Mouse (Mus musculus): ENCODE measurements around the gene Pdss2.

Pdss2 gene

DNA sequence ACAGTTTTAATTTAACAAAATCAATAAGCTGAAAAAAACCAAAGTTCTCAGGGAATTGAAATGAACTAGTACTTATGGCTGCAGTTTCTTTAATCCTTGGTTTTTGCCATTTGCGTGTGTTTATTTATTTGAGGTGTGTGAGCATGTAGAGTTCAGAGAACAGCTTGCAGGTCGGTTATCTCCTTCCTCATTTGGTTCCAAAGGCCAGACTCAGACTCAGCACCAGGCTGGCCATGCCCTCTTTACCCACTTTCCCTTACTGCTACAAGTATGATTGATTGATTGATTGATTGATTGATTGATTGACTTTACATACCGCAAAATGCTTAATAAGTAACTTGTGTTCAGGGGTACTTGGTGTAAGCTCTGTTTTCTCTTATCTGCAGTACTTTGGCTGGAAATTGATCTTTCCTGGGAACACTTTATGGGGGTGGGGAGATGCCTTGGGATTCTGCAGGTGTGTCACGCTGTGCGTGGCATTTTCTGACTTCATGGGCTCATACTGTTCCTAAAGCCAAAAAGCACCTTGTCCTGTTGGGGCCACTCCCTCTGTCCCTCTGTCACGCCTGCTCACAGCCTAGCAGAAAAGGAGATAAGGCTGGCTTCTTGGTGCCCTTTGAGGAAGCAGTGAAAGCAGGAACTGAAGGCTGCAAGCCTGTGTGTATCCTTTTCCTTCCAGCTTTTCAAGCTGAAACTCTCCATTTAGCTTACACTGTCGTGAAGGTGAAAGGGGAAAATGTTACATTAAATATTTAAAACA lies 91.6 kb downstream of the Pdss2 start:
- DNase-seq = no peak

DNA sequence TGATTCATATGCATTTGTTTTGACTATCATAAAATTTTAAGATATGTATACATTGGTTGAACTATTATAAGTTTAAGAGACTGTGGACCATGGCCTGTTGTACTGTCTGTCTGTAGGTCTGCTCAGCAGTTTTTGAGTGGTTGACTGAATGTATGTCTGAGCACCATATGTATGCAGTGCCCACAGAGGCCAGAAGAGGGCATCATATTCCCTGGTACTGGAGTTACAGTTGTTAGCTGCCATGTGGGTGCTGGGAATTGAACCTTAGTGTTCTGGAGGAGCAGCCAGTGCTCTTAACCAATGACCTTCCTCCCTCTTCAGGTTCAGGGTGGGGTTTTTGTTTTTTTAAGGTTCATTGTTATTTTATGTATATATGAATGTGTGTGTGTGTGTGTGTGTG lies 93.9 kb downstream of the Pdss2 start:
- DNase-seq = no peak

DNA sequence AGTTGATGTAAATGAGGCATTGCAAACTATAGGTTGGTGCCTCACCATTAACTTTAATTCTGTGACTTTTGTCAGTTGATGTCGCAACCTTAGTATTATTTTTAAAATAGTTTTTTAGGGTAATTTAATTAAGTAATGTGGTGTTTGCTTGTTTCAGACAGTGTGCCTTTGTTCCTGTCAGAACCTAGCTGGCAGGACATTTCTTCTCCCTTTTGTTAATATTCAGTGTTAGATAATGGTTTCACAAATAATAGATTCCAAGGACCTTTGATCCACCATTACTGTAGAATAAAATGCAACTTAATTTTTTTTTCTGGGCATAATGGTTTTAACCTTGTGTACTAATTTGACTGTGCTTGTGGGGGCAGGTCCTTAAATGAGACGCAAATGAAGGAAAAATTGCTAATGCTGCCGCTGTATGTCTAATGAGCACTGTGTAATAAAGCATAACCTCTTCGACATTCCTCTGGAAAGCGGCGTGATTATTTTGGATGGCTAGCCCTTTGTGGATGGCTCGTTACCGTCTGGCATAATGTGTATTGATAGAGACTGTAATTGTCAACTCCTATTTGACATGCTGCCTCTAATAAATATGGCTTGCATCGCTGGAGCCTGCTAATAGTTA lies 96.2 kb downstream of the Pdss2 start:
- DNase-seq = no peak

DNA sequence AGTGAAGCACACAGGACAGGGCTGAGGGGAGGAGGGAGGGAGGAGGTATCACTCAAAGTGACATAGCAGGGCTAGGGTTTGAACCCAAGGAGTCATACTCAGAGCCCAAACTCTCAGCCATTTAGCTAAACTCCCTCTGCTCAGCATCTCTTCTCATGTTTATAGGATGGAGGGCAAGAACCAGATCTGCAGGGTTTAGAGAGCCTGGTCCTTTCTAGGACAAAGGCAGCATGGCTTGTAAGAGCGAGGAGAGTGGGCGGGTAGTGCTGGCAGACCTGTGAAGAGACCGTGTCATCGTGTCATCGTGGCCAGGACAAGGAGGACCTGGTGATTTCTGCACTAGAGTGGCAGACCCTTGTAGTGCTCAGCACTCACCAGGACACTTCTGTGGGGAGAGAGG lies 99.7 kb downstream of the Pdss2 start:
- no peak for DNase-seq

DNA sequence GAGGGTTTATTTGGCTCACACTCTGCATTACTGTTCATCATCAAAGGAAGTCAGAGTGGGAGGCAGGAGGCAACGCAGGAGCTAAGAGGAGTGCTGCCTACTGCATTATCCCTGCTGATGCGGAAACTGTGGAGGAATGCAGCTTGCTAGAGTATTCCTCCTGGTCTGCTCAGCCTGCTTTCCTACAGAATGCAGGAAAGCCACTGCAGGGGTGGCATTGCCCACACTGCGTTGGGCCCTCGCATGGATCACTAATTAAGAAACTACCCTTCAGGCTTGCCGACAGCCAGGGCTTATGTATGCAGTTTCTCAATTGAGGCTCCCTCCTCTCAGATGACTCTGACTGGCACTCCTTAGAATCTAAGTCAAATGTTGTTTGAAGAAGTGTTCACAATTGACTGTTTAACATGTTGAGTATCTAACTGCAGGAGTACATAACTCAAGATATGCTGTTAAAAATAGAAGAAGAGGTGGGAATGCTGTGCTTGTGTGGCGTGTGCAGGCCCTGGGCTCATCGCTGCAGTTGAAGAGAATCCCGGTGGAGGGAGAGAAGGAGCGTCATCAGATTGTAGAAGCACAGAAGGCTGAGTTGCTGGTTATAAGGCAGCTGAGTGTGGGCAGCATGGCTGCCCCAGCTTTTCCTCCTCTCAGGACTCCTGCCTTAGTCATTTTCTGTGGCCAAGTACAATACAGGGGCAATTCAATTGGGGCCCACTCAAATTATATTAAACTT lies 101.3 kb downstream of the Pdss2 start:
- DNase-seq = peak; percentile 39

DNA sequence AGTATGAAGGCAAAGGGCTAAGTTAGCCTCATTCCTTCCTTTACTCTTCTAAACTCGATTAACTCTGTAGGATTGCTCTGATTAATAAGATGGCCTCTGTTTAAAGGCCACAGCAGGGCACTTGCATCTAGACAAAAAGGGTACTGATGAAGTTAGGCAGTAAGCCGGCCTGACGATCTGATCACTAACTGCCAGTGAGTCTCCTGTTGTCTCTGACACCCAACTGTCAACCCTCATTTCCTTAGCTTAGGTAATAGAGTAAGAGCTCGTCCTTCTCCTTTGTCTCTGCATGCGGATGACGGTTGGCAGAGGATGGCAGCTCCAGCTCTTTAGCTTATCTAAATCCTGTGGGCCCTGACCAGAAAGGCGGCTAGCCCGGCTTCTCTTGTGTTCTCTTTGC lies 102.1 kb downstream of the Pdss2 start:
- DNase-seq = no peak

DNA sequence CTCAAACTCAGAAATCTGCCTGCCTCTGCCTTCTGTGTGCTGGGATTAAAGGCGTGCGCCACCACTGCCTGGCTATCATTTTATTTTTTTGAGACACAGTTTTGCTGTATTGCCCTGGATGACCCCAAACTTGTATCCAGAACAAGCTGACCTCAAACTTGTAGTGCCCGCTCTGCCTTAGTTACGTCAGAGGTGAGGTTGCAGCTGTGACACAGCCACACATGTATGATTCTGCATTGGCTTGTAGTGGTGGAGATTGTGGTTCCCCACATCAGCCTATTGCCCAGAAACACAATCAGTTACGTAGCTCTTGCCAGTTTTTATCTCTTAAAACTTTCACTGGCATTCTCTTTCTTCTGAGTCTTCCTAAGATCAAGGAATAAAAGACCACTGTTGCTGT lies 108.5 kb downstream of the Pdss2 start:
- no peak for DNase-seq

DNA sequence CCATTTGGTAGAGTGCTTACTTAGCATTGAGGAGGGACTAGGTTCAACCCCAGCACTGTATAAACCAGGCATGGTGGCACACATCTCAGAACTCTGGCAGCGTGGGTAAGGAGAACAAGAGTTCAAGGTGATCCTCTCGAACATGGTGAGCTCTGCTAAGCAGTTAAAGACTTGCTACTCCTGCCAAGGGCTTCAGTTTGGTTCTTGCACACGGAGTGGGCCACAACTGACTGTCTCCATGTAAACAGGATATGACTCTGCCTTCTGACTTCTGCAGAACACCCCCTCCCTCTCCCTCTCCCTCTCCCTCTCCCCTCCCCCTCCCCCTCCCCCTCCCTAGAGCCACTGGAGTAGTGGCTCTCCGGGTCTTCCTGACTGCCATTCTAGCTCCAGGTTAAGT lies 109.4 kb downstream of the Pdss2 start:
- DNase-seq = no peak

DNA sequence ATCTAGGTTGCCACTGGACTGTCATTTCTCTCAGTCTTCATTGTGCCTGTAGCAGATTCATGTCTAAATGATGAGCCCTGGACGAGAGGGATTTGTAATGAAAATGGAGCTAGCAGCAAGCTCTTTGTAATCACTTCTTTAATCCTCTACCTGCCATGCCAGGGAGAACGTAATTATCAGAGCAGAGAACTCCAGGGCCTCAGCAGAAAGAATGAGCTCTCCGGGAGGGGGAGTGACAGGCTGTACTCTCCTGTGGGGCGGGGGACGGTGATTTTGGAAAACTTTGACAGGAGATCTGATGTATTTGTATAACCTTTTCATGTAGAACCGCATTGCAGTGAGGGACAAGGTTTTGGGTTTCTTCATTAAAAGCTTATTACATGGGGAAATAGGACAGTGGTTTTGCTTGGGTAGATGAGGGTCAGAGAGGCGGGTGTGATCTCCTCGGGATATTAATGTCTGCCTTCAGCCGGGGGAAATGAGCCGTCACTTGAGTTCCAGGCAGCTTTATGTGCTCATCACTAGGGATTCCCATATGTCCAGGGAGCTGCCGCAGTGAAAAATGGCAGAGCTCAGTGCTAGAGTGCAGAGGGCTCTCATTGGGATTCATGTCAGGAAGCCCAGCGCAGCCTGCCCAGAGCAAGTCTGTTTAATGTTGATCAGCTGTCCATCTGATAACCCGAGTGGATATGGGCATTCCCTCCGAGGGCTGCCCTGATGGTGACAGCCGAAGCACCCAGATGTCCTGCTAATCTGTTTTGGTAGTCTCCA lies 110.8 kb downstream of the Pdss2 start:
- no peak for DNase-seq

DNA sequence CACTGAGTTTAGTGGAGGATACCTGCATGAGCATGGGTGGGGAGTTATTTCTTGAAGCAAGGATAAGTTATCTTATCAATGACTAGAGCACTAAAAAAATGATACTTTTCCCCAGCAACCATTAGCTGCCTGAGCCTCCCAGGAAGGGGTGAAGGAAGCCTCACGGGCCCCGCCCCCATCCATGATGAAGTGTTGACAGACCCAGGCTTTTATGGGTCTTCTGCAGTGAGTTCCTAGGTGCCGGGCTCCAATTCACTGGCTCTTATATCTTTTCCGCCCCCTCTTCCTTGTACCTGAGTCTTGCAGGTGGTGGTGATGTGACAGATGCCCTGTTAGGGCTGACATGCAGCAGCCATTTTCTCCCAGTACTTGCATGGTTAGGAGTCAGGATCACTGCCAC lies 114.6 kb downstream of the Pdss2 start:
- DNase-seq = no peak

DNA sequence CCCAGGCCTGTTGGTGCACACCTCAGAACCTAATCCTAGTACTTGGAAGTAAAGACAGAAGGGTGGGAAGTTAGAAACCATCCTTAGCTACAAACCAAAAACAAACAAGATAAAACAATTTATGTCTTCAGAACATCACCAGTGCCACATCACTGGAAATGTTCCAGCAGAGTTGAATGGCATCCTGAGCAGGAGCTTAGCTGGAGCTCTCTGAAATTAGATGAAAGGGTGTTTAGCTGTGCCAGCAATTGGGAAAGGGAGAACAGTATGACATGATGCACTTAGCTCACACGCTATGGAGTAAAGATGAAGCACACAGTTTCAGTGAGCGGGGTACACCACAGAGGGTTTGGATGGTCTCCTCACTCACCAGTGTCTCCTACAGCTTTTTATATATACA lies 115.8 kb downstream of the Pdss2 start:
- no peak for DNase-seq

DNA sequence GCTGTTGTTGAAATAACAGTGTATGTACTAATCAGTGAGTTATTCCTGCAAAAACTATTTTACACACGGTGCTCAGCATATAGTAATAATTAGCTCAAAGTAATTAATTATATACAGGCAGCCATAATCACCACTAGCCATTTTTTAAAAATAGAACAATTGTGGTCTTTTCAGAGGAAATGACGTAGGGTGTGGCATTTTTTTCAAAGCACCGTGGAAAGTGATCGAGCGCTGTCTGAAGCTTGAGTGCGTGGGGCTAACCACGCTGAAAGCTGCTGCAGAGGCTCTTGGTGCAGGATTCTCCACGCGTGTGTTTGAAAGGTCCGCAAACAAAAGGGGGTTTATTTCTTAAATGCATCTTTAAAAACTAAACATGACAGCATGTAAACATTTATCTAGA lies 118.5 kb downstream of the Pdss2 start:
- DNase-seq = no peak

DNA sequence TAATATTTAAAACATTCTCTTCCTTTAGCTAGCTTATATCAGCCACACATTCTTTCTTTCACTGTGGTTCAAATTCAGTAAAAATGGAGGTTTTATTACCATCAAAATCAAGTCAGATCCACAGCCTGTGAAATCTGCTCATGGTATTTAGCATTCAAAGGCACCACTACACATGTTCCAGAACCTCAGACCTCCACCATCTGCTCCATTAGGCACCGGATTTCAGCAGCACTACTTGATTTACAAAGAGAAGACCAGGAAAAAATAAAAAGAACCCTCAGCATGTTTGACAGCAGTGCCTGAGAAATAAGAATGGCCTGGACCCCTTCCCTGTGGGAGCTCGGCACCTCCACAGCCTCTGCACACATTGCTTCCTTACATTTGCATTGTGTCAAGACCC lies 128.4 kb downstream of the Pdss2 start:
- DNase-seq = no peak

DNA sequence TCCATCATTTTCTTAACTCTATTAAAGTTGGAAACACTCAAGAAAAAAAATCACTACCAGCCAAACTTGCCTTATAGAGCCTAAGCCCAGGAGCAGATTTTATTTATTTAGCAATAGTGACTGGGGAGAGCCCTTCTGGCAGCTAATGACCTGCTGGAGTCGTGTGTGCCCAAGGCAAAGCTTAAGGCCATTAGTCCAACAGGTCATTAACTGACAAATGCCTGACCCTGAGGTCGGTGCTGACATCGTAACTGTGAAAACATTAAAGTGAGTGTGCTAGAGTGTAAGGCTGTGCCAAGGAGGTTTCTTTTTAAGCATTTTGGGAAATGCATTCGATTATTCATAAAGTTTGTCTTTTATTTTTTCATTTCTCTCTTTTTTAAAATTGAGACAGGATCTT lies 136.6 kb downstream of the Pdss2 start:
- no peak for DNase-seq

DNA sequence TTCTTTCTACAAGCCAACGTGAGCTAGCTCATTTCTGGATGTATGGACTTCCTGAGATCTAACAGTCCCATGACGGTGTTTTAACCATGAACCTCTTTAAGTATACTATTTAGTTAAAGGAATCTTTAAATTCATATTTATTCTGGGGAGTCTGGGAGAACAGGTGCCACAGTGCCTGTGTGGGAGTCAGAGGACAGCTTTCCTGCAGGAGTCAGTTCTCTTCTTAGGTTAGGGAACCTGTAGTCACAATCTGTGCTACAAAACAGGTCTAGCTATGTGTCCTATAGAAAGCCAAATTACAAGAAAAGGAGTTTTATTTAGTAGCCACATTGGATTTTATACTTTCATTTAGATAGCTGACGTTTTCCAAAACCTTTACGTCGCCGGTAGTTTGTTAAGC lies 141.7 kb downstream of the Pdss2 start:
- DNase-seq = no peak

DNA sequence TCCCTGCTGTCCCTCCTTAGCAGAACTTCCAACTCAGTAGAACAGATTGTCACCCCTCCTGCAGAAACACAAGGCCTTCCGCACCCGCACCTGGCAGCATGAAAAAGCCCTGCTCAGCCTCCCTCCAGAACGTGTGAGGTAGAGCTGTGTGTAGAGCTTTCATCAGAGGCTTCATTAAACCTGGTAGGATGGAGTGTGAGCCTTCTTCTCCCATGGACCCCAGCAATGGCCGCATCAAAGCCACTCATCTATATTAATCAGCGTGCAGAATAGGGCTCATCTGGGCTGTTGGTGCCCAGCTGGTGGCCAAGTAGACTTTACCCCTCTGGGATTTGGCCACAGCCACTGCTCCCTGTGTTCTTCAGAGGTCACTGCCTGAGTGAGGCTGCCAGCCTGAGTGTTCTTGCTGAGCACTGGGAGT lies 142.2 kb downstream of the Pdss2 start:
- peak; percentile 31 for DNase-seq

DNA sequence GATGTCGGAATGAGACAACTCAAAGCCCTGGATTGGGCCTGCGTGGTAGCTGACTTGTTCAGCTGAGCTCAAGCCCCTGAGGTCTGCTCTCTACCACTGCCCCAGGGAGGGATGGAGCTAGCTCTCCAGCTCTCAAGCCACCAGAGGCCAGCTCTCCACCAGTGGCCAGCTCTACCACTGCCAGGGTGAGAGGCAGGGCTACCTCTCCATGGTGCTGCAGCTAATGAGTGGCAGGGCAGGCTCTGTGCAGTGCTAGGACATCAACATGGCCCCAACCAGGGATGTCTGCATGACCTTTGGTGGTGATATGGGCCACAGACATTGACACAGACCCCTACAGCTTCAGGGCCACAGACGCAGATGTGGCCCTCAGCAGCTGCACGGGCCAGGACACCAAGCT lies 144.6 kb downstream of the Pdss2 start:
- no peak for DNase-seq

DNA sequence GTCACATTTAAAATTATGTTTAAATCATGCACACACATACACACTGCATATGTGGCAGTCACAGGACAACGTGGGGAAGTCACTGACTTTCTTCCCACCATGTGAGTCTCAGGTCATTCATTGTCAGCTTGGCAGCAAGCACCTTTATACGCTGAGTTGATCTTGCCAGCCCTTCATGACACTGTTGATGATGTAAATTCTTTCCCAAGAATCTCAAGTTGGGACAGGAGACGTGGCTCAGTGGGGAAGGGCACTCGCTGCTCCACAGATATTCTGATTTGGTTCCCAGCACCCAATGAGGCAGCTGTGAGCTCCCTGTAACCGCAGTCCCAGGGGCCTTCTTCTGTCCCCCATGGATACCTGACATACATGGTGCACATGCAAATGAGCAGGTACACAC lies 147.3 kb downstream of the Pdss2 start:
- DNase-seq = no peak

DNA sequence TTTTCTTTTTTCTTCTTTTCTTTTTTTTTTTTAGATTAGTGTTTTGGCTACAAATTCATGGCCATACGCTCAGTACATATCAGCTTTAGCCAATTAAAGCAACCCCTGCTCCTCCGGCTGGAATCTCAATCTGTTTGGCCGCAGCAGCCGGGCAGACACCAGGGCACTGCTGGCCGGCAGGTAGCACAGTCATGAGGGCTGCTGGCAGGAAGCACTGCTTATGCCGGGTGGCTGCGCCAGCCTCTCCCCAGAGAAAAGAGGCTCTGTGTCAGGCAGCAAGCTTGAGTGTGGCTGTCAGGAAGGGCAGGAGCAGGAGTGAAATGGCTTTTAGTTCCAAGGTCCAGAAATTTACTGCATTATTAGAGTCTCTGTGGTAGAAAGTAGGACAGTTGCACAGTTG lies 151.0 kb downstream of the Pdss2 start:
- no peak for DNase-seq

DNA sequence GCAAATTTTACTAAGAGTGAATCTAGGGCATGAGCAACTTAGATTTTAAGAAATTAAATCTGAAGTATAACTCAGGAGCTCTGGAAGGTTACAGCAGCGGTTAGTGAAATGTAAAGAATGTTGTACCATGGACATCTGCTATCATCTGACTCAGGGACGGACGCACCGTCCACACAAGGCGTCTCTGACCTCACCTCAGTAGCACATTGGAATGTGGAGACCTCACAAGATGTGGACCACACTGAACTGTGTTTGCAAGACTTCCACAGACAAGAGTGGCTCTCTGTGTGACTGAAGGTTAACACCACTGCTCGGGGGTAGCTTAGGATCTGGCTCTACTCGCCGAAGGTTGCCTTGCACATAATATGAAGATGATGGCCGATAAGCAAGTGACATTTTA lies 151.7 kb downstream of the Pdss2 start:
- no peak for DNase-seq

DNA sequence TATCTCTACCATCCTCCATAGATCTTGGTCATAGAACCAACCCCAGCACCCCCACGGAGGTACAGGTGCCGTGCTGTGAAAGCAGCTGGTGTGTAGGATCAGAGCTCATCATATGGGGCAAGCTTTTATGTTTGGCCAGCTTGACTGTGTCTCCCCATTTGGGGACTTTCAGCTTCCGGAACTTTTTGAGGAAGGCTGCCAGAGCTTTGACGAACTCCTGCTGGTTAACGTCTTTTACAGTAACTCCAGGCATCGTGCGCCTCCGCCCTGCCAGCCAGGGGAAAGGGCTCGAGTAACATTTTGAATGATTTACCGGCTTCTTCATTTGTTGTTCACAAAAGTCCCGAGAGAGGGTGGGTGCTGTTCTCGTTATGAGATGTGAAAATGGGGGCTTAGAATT lies 152.4 kb downstream of the Pdss2 start:
- no peak for DNase-seq

DNA sequence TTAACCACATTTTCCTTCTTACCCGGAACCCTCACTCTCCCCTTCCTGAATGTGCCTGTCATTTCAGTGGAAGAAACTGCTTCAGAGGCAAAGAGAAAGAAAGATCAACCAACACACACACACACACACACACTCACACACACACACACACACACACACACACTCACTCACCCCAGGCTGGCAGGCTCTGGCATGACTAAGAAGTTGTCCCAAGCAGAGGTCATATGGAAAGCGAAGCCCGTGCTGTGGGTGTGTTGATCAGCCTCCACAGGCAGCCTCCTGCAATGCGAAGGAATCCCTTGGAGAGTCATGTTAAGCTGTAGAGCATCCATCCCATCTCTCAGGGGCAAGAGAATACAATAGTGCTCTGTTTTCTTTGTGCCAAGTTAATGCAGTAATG lies 154.0 kb downstream of the Pdss2 start:
- no peak for DNase-seq

DNA sequence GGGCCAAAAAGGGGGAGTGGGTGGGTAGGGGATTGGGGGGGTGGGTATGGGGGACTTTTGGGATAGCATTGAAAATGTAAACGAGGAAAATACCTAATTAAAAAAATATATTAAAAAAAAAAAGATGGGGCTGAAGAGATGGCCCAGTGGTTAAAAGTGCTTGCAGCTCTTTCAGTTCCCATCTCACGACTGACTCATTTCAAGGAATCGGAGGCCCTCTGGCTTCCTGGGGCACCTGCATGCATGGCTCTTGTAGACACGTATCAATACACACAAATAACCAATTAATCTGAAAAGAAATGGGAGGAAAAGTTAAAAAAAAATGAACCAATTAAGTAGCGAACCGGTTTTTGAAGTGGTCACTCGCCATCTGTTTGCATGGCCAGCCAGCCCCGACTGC lies 155.5 kb downstream of the Pdss2 start:
- DNase-seq = no peak

DNA sequence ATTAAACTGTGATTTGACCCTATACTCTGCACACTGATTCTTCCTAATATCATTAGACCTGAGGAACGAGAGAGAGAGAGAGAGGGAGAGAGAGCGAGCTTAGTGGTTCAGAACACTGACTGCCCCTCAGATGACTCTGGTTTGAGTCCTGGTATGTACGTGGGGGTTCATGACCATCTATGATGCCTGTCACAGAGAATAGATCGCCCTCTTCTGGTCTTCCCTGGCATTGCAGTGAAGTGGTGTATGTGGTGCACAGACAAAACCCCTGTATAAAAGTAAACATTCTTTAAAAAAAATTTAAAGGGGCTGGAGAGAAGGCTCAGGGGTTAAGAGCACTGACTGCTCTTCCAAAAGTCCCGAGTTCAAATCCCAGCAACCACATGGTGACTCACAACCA lies 157.0 kb downstream of the Pdss2 start:
- DNase-seq = no peak

All from right cerebral cortex, postnatal 25 days (tissue).